Mouse (Mus musculus): ENCODE measurements around the gene Daglb. TPM values are rescaled to one million over a fixed set of nuclear protein-coding genes. Genes with fewer than 3 reads are reported as not detected.

The Daglb gene
- polyA plus RNA-seq, 1 experiment from 2014 or later = 9.3 TPM

DNA sequence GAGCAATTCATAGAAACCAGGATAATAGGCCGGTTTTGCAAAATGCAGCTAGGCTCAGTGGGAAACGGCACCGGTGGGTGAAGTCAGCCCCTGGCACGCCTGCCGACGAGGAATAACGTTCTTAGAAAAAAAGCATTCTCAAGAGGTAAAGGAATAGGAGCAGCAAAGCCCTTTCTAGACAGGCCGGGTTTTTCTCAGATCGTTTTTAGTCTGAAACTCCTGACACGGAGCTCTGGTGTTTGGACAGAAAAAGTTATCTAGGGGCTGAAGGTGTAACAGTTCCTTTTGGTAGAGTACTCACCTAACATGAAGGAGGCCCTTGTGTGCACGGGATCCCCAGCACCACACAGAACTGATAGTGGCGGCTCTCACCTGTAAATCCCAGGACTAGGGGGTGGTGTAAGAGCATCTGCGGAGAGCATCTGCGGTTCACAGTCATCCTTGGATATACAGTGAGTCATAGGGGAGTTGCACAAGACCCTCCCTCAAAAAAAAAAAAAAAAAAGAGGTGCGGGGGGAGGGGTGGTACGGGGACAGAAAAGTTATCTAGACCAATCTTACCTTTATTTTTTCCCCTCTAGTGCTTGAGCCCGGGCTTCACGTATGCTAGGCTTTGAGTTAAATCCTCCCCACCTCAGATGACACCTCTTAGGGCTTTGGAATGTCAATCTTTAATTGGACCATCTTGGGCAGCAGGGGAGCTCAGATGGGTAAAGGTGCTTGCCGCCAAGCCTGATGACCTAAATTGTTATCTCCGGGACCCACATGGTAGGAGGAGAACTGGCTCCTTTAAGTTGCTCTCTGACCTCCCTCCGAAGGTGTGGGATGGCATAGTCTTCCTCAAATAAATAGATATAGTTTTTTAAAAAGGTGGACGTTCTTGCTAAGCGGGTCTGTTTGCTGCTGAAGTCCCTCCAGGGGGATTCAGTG lies 1.0 kb downstream of the Daglb start:
- Histone ChIP-seq H3K36me3 (ENCODE audit: control insufficient read depth, insufficient read depth) (no peaks in the 10 kb centered on the region; the same call in 1 of the 2 replicates), H3K4me1 (ENCODE audit: control insufficient read depth, insufficient read depth, low read length) (peaks cover 12% of the 10 kb centered on the region; the same call in 1 of the 2 replicates), H3K27ac (ENCODE audit: low read length) (no peak overlapping the region), H3K4me2 (ENCODE audit: low read depth, low read length) (peak overlapping the region; percentile 97), H3K9ac (ENCODE audit: low read length) (peak overlapping the region; percentile 80), H3K27me3 (ENCODE audit: control insufficient read depth, insufficient read depth, low read length) (no peaks in the 10 kb centered on the region), H3K4me3 (ENCODE audit: low read length) (peak overlapping the region; percentile 69), H3K9me3 (replicated peaks; ENCODE audit: control insufficient read depth, low read length) (no peaks in the 10 kb centered on the region)
- WGBS = 31% methylated on average over 23 of the region's 23 CpGs
- ATAC-seq (replicated peaks; ENCODE audit: extremely low read depth, insufficient read depth, low FRiP score) = no peak

DNA sequence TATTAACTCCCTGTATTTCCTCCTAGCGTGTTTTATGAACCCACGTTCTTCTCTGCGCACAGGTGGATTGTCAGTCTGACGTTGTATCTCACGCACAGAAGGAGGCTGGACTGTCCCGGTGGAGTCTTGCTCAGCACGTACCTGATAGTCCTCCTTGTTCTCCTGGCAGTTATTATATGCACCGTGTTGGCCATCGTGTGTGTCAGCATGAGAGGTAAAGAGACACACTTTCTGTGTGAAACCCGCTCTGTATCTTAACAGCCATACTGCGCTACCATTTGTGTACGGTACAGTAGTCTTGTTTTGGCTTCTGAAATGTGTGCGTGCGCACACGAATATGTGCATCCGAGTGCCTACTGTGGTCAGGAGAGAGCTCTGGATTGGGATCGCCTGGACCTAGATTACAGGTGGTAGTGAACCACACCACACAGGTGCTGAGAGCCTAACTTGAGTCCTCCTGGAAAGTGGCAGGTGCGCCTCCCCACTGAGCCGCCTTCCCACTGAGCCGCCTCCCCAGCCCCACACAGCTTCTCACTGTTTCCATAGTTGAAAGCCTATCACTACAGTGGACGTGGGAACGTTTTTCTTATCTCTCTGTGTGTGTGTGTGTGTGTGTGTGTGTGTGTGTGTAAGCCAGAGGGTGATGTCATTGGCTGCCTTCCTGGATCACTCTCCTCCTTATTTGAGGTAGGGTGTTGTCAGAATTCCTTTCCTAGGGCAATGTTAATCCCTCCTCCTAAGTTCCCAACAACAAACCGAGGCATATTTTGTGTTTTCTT lies 2.7 kb downstream of the Daglb start:
- Histone ChIP-seq H3K9ac (ENCODE audit: low read length) (no peak overlapping the region), H3K4me3 (ENCODE audit: low read length) (no peak overlapping the region), H3K4me2 (ENCODE audit: low read depth, low read length) (no peak overlapping the region), H3K27ac (ENCODE audit: low read length) (no peak overlapping the region), H3K9me3 (replicated peaks; ENCODE audit: control insufficient read depth, low read length) (no peaks in the 10 kb centered on the region), H3K27me3 (ENCODE audit: control insufficient read depth, insufficient read depth, low read length) (no peaks in the 10 kb centered on the region), H3K36me3 (ENCODE audit: control insufficient read depth, insufficient read depth) (no peaks in the 10 kb centered on the region; the same call in 1 of the 2 replicates), H3K4me1 (ENCODE audit: control insufficient read depth, insufficient read depth, low read length) (peaks cover 19% of the 10 kb centered on the region)
- no peak for ATAC-seq (replicated peaks; ENCODE audit: extremely low read depth, insufficient read depth, low FRiP score)
- WGBS = 86% methylated on average over 23 of the region's 23 CpGs

DNA sequence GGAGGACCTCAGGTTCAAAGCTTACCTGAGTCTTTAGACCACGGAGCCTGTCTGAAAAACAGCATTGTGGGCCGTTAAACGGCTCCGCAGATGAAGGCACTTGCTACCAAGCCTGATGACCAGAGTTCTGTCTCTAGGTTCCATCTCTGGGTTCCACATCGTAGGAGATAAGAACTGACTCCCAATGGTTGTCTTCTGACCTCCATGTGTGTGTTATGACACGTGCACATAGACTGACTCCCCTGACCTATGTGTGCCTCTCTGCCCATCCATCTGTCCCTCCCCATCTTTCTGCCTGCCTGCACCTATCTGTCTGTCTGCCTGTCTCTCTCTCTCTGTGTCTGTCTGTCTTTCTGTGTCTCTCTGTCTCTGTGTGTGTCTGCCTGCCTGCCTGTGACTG lies 3.5 kb downstream of the Daglb start:
- no peak overlapping the region for H3K27ac ChIP-seq (ENCODE audit: low read length)
- no peak for ATAC-seq (replicated peaks; ENCODE audit: extremely low read depth, insufficient read depth, low FRiP score)
- 86% methylated on average over 6 of the region's 6 CpGs for WGBS

DNA sequence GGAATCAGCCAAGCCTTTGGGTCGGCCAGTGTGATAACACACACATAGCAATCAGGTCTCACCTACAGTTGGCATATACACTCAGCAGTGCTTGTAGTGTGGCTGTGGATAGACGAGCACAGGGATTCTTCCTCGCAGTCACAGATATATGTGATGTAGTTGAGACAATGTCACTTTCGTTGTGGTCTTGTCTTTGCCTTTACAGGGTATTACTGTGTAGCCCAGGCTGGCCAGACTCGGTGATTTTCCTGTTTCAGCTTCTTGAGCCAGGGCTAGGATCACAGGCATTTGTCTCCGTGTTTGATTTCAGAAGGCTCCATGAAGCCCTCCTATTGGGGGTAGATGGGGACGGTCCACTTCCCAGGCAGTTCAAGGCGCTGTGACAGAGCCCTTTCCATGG lies 5.2 kb downstream of the Daglb start:
- peaks cover 19% of the 10 kb centered on the region for H3K4me1 ChIP-seq (ENCODE audit: control insufficient read depth, insufficient read depth, low read length)
- ATAC-seq (replicated peaks; ENCODE audit: extremely low read depth, insufficient read depth, low FRiP score) = no peak
- no peak overlapping the region for H3K4me2 ChIP-seq (ENCODE audit: low read depth, low read length)
- WGBS = 84% methylated on average over 8 of the region's 8 CpGs
- no peaks in the 10 kb centered on the region for H3K9me3 ChIP-seq (replicated peaks; ENCODE audit: control insufficient read depth, low read length)
- H3K4me3 ChIP-seq (ENCODE audit: low read length) = no peak overlapping the region
- peaks cover 7% of the 10 kb centered on the region for H3K36me3 ChIP-seq (ENCODE audit: control insufficient read depth, insufficient read depth)
- H3K27ac ChIP-seq (ENCODE audit: low read length) = no peak overlapping the region
- no peaks in the 10 kb centered on the region for H3K27me3 ChIP-seq (ENCODE audit: control insufficient read depth, insufficient read depth, low read length)
- no peak overlapping the region for H3K9ac ChIP-seq (ENCODE audit: low read length)

More for the DNA sequence above, 3.5 kb downstream of the Daglb start:
- Histone ChIP-seq H3K9me3 (replicated peaks; ENCODE audit: control insufficient read depth, low read length) (no peaks in the 10 kb centered on the region), H3K4me1 (ENCODE audit: control insufficient read depth, insufficient read depth, low read length) (peaks cover 19% of the 10 kb centered on the region), H3K4me3 (ENCODE audit: low read length) (no peak overlapping the region), H3K9ac (ENCODE audit: low read length) (no peak overlapping the region), H3K36me3 (ENCODE audit: control insufficient read depth, insufficient read depth) (peaks cover 2% of the 10 kb centered on the region), H3K4me2 (ENCODE audit: low read depth, low read length) (no peak overlapping the region), H3K27me3 (ENCODE audit: control insufficient read depth, insufficient read depth, low read length) (no peaks in the 10 kb centered on the region)

DNA sequence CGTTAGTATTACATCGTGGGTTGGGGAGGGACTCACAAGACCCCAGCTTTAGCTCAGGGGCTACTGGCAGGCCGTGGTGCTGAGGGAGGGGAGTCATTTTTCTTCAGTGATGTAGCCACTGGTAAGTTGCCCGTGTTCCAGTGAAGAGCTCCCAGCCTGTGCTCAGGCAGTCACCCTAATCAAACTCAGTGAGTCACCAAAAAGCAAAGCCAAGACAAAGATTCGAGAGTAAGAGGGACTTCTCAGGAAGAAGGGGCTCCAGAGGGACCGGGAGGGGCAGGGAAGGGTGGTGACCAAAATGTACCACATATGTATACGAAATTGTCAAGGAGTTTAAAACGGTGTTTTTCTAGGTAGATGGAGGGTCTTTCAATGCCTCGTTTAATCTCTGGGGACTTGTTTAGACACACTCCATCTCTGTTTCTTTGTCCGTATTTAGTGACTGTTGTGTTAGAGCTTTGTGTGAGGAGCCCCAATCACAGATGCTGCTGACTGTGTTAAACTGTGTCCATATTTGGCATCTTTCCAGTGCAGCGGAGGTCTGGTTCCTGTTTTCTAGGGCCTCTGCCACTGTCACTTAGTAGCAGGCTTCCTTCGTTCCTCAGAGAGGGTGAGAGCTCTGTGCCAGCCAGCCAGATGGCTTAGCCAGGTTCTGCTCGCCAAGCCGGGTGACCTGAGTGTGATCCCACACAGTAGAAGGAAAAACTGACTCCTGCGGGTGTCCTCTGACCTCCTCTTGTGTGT lies 6.2 kb downstream of the Daglb start:
- Histone ChIP-seq H3K9me3 (replicated peaks; ENCODE audit: control insufficient read depth, low read length) (no peaks in the 10 kb centered on the region), H3K9ac (ENCODE audit: low read length) (no peak overlapping the region), H3K4me3 (ENCODE audit: low read length) (no peak overlapping the region), H3K36me3 (ENCODE audit: control insufficient read depth, insufficient read depth) (peaks cover 8% of the 10 kb centered on the region), H3K27ac (ENCODE audit: low read length) (peak overlapping the region; percentile 74), H3K4me2 (ENCODE audit: low read depth, low read length) (no peak overlapping the region), H3K4me1 (ENCODE audit: control insufficient read depth, insufficient read depth, low read length) (peaks cover 12% of the 10 kb centered on the region), H3K27me3 (ENCODE audit: control insufficient read depth, insufficient read depth, low read length) (no peaks in the 10 kb centered on the region)
- 40% methylated on average over 15 of the region's 15 CpGs for WGBS
- ATAC-seq (replicated peaks; ENCODE audit: extremely low read depth, insufficient read depth, low FRiP score) = peak; percentile 76

DNA sequence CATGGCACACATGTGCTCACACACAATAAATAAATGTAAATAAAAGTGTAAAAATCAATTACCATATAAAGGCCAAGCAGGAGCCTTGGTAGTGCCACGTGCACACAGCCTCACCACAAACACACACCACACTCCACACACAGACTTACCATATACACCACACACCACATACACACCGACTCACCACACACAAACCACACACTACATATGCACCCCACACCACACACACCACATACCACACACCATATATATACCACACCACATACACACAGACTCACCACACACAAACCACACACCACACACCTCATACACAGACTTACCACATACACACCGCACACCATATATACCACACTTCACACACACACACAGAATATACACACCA lies 6.8 kb downstream of the Daglb start:
- no peak overlapping the region for H3K9ac ChIP-seq (ENCODE audit: low read length)
- H3K9me3 ChIP-seq (replicated peaks; ENCODE audit: control insufficient read depth, low read length) = no peaks in the 10 kb centered on the region
- 78% methylated on average over 3 of the region's 3 CpGs for WGBS
- peaks cover 13% of the 10 kb centered on the region for H3K36me3 ChIP-seq (ENCODE audit: control insufficient read depth, insufficient read depth)
- no peak overlapping the region for H3K4me2 ChIP-seq (ENCODE audit: low read depth, low read length)
- peak overlapping the region; percentile 74 for H3K27ac ChIP-seq (ENCODE audit: low read length)
- H3K27me3 ChIP-seq (ENCODE audit: control insufficient read depth, insufficient read depth, low read length) = no peaks in the 10 kb centered on the region
- H3K4me1 ChIP-seq (ENCODE audit: control insufficient read depth, insufficient read depth, low read length) = peaks cover 10% of the 10 kb centered on the region
- no peak overlapping the region for H3K4me3 ChIP-seq (ENCODE audit: low read length)
- ATAC-seq (replicated peaks; ENCODE audit: extremely low read depth, insufficient read depth, low FRiP score) = no peak

DNA sequence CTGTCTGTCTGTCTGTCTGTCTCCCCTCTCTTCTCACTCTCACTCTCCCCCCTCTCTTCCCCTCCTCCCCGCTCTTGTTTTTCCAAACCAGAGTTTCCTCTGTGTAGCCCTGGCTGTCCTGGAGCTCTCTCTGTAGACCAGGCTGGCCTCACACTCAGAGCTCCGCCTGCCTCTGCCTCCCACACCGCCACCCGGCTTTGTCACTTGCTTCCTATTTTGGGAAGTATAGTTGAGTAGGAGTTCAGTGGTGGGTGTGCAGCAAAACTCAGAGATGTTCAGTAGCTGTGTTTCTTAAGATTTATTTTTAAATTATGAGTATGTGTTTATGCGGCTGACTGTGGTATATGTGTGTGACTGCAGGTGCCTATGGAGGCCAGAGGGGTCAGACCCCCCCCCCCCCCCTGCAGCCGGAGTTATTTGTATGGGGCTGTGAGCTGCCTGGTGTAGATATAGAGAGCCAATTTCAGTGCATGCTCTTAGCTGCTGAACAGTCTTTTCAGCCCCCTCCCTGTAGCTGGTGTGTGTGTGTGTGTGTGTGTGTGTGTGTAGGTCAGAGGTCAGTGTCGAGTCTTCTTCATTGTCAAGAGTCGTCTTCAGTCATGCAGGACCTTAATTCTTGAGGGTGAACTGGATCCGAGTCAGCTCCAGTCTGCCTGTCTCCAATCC lies 7.7 kb downstream of the Daglb start:
- WGBS = 82% methylated on average over 9 of the region's 9 CpGs
- no peaks in the 10 kb centered on the region for H3K27me3 ChIP-seq (ENCODE audit: control insufficient read depth, insufficient read depth, low read length)
- H3K27ac ChIP-seq (ENCODE audit: low read length) = no peak overlapping the region
- no peaks in the 10 kb centered on the region for H3K9me3 ChIP-seq (replicated peaks; ENCODE audit: control insufficient read depth, low read length)
- H3K4me1 ChIP-seq (ENCODE audit: control insufficient read depth, insufficient read depth, low read length) = peaks cover 10% of the 10 kb centered on the region
- no peak overlapping the region for H3K4me3 ChIP-seq (ENCODE audit: low read length)
- peaks cover 17% of the 10 kb centered on the region for H3K36me3 ChIP-seq (ENCODE audit: control insufficient read depth, insufficient read depth)
- no peak for ATAC-seq (replicated peaks; ENCODE audit: extremely low read depth, insufficient read depth, low FRiP score)
- no peak overlapping the region for H3K9ac ChIP-seq (ENCODE audit: low read length)
- no peak overlapping the region for H3K4me2 ChIP-seq (ENCODE audit: low read depth, low read length)

DNA sequence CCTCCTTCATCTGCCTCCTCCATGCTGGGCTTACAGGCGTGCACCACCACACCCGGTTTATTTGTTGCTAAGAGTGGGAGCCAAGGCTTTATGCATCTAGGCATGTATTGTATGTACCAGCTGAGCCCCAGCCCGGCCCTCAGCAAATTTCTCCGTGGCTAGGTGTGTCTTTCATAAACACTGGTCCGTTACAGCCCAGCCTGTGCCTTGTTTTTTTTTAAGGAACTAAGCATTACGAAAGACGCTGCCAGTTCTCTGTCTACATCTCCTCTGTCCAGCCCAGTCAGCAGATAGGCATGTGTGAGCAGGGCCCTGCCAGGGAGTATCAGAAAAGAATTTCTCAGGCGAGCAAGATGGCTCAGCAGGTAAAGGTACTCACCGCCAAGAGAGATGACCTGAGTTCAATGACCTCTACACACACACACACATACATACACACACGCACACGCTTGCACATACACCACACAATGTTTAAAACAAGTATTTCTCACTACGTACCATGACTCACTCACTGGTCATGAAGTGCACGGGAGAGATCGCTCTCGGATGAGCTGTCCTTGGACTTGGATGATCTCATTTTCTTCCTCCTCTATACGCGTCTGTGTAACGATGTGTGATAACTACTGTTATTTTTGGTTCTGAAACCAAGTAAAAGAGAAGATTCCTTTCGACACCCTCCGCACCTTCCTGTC lies 10.9 kb downstream of the Daglb start:
- Histone ChIP-seq H3K36me3 (ENCODE audit: control insufficient read depth, insufficient read depth) (peaks cover 21% of the 10 kb centered on the region), H3K27ac (ENCODE audit: low read length) (no peak overlapping the region), H3K4me1 (ENCODE audit: control insufficient read depth, insufficient read depth, low read length) (peaks cover 9% of the 10 kb centered on the region), H3K4me2 (ENCODE audit: low read depth, low read length) (no peak overlapping the region), H3K4me3 (ENCODE audit: low read length) (no peak overlapping the region), H3K9me3 (replicated peaks; ENCODE audit: control insufficient read depth, low read length) (no peaks in the 10 kb centered on the region), H3K9ac (ENCODE audit: low read length) (no peak overlapping the region), H3K27me3 (ENCODE audit: control insufficient read depth, insufficient read depth, low read length) (no peaks in the 10 kb centered on the region)
- no peak for ATAC-seq (replicated peaks; ENCODE audit: extremely low read depth, insufficient read depth, low FRiP score)
- WGBS = 75% methylated on average over 20 of the region's 20 CpGs
